Mouse (Mus musculus) testis, adult 10 weeks (tissue): ENCODE measurements around the gene Osbpl8. TPM values are rescaled to one million over a fixed set of nuclear protein-coding genes. Genes with fewer than 3 reads are reported as not detected.

Source experiments
- polyA plus RNA-seq: library from polyadenylated mRNA; stranded (reverse); fragments of 350-450 nt; fragmentation: Illumina TruSeq; extraction: RNeasy Lipid Tissue Mini Kit (QIAGEN cat#74804); gene quantifications from one replicate; pipeline ENCODE4 v1.2.3, GENCODE M21; 2014; ENCODE audit warnings: low read depth, low replicate concordance

Gene Osbpl8
- 38.9 TPM for polyA plus RNA-seq

GRCm38 (mm10) chr10:111164304-111165218 lies at the start of gene Osbpl8:
TSS of gene Osbpl8 (plus strand) at chr10:111164752.

GRCm38 (mm10) chr10:111298140-111299098 lies 133.9 kb downstream of the Osbpl8 start, which contains the start of gene Bbs10:
TSS of gene Bbs10 (plus strand) at chr10:111298679.

Other genes starting within 250 kb of the Osbpl8 start
- gene Csrp2, start 245.0 kb upstream of the Osbpl8 start, polyA plus RNA-seq: 13.6 TPM
- 18.5 TPM for gene Zdhhc17, start 154.6 kb upstream of the Osbpl8 start, polyA plus RNA-seq
- gene Bbs10, start 133.9 kb downstream of the Osbpl8 start, polyA plus RNA-seq: 31.0 TPM